Mouse (Mus musculus): ENCODE results near the gene Pnlip.

Pnlip gene

DNA sequence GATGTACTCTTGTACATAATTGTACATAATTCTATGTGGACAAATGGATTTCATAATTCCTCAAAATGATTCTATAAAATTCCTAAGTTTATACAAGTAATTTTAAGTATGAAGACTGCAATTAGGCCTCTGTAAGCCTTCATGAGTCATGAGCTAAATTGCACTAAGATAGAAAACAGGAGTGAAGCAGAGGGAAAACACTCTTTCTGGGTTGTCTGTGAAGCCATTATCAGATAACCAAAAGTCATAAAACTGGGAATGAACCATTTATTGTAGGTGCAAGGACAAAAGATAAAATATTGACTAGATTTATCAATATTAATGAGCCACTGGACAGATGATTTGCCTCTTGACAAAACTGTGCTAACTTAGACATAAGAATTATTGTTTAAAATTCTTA is 68.1 kb downstream of the Pnlip start:
- DNase-seq (ENCODE audit: inconsistent age in 2 of 2, low spot score in 1 of 2), result no peak

- no peak for DNase-seq (ENCODE audit: inconsistent age in 2 of 2, low spot score in 1 of 2)
Measured at GRCm38 (mm10) chr19:58726551-58726950, 74.3 kb downstream of the Pnlip start.

DNA sequence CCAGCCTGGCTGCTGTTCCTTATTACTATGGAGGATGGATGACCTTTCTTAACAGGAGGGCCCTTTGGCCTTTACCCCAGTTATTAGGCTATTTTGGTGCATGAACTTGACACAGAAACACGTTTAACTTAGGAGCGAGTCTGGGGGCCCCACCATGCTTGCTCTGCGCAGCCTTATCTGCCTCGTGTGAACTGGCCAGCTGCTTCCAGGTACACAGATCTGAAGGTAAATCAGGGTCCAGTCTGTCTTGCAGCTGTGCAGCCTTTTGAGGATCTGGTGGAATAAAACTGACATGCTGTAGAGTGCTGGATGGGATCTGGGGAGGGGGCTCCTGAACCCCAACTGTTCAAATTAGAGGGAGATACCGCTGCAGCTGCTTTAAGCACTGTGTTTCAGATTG is 75.5 kb downstream of the Pnlip start:
- no peak for DNase-seq (ENCODE audit: inconsistent age in 2 of 2, low spot score in 1 of 2)

DNA sequence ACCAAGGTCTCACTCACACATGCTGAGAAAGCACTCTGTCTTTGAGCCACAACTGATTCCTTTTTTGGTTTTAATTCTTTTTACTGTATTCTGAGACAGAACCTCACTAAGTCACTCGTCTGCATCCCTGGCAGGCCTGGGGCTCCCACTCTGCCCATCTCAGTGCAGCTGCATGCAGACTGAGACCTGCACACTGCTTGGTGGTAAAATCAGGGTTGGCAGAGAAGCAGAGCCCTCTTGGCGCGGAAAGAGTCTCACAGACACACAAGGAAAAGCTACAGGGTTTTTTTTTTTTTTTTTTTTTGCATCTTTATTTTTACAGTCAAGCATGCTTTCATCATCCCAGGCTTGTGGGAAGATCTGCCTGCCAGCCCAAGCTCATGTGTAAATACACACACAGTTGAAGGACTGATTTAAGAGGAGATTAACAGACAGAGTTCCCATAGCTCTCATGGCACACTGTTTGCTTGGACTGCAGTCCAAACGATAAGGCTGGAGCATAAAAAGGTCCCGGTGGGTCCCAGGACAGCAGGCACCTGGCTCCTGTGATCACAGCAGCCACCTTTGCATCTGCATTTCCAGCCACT is 76.2 kb downstream of the Pnlip start, which contains the start of gene Pnliprp1:
Gene Pnliprp1 (plus strand): TSS at position 443 of the 587 bp plus-strand sequence.
- DNase-seq (ENCODE audit: inconsistent age in 2 of 2, low spot score in 1 of 2), result no peak
